Mouse (Mus musculus) thymus, adult 18-20 months (tissue): Measurements from ENCODE around the gene Ccdc63.
A peak's percentile ranks its signal among the peaks of the same experiment; 100 is the strongest.

Experiments used
- DNase-seq, 2 experiments: peaks; one replicate each; pipeline ENCODE4 v3.0.0; 2022; ENCODE audit warnings: mixed read lengths in 2 of 2

Gene Ccdc63

DNA sequence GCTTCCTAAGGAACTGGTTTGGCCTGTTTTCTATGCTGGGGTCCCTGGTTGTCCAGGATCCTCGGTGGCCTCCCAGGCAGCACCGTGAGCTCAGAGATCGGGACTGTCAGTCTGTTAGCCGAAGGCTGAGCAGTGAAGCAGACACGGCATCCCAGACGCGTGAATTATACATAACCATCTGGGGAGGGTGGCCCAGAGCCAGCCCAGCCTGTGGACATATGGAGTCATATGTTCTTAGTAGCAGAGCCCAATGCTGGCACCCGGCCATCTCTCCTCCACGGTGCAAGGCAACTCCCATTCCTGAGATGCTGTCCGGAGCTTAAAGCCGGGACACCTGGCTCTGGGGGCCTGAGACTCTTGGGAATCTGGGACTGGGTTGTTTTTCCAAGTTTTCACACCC, 59.7 kb downstream of the Ccdc63 start:
- no peak for DNase-seq

DNA sequence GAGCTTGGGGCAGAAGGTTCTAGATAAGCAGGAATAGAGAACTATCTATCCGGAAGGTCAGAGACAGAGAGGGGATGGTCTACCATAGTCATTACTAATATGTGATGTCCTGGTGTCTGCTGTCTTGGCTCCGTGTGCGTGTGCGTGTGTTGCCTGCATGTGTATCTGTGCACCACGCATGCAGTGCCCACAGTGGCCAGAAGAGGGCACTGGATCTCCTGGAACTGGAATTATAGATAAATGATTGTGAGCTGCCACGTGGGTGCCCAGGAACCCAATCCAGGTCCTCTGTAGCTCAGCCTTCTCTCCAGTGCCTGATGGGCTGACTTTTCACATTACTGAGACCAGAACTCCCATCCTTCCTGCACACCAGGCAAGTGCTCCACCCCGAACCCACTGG, 60.8 kb downstream of the Ccdc63 start:
- no peak for DNase-seq

DNA sequence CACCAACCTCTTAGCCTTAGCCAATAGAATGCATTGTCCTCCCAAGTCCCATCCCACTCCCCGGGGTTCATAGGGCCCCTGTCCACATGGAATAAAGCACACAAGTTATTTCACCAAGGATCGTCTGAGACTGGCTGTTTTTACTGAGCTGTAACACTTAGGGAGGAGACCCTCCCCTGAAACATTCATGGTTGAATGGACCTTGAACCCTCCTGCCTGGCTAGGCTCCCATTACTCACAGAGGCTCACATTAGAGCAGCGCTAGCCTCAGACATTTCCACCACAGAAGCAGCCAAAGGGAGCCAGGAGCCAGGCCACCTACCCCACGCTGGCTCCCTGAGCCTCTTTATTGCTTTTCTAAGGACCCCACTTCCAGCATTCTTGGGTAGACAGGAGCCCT, 63.4 kb downstream of the Ccdc63 start:
- no peak for DNase-seq

DNA sequence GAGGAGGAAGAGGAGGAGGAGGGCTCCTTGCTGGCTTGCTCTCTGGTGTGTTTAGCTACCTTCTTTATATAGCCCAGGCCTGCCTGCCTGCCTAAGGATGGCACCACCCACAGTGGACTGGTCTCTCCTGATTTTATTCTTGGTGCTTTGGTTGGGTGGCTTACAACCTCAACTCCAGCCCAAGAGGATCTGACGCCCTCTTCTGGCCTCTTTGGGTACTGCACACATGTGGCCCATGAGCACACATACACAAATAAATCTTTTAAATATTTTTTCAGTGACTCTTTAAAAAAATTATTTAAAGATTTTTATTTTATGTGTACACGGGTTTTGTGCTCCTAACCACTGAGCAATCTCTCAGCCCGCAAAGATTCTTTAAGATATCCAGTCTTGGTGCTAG, 64.9 kb downstream of the Ccdc63 start:
- DNase-seq: no peak

DNA sequence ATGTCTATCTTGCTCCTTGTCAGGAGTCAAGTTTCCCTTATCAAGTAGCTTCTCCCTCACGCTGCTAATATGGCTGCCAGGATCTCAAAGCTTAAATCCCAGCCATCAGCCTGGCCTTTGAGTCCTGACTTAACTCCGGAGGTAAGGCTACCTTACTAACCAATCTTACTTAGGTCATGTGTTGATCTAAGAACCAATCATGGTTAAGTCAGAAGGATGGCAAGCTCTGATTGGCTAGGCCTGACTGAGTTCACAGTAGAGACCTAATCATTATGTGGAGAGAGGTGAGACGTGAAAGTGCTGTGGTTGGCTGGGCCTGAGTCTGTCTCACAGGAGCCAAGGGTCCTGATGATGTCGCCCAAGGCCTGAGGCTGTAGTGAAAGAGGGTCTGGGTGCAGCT, 68.6 kb downstream of the Ccdc63 start:
- no peak for DNase-seq

DNA sequence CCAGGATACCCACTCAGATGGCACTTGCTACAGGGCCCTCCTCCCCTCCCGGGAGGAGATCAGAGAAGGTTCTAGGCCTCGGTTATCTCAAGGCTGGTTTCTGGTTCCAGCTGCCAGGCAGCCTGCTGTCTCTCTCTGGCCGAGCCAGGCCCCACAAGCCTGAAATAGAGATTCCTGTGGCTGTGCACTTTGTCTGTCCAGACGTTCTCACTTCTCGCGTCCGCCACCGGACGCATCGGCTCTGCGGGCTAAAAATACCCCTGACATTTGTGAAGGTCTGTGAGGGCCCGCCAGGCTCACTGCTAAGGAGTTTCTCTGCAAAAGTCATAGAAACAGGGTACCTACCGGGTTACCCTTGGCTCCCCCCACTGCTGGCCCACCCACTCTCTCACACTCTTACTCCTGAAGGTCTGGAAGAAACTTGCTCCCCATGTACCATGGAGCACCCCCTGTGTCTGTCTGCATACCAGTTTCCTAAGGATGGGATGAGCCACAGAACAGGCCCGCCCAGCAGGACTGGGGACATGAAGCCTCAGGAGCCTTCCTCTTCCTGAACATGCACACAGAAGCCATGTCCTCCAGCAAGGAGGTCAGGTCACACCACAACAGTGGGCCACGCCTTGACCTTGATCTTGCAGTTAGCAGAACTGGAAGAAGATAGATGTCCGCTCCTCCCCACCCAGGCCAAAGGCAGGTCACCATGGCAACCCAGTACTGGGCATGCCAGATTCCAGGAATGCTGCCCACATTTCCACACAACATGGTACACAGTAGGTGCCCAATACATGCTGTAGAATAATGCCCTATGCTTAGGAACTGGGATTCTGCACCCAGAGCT, 69.4 kb downstream of the Ccdc63 start:
- DNase-seq: no peak

DNA sequence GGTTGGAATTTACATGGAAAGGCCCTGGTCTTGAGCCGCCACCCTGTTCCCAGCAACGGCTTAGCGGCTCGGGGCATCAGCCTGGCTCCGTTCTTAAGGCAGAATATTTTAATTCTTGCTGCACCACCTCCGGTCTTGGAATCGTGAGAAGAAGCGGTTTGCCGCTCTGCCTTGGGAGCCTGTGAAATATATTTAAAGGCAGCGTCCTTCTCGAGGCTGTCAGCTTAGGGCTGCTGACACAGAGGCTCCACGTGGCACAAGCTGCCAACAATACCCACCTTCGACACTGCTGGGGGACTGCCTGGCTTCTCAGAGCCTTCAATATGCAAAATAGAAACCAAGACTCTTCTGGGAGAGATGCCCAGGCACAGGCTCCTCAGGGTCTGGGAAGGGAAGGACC, 72.1 kb downstream of the Ccdc63 start:
- DNase-seq: no peak

DNA sequence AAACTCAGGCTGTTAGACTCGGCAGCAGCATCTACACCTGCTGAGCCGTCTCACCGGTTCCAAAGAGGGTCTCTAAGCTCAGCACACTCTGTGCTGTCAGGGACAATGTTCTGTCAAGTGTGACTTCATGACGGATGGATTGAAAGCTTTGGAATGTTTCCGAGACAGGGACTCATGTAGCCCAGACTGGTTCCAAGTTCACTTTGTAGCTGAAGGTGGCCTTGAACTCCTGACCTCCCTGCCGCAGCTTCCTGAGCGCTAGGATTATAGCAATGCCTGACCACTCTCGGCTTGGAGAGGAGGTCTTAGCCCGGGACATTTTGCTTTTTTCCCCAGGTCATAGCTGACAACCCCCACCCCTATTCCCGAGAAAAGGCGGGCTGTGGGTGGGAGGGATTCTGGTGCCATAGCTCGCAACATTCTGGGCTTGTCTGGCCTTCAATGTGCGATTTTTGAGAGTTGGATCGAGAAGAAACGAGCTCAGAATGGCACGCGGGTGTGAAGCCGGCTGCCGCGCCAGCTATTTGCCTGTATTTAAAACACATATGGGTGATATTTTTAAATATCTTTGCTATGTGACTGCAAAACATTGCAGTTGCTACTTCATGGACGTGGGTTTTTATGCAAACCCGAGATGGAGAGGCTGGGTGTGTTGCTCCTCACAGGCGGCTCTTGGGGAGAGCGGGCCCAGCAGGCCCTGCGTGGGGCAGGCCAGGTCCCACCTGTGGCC, 77.3 kb downstream of the Ccdc63 start:
- no peak for DNase-seq

DNA sequence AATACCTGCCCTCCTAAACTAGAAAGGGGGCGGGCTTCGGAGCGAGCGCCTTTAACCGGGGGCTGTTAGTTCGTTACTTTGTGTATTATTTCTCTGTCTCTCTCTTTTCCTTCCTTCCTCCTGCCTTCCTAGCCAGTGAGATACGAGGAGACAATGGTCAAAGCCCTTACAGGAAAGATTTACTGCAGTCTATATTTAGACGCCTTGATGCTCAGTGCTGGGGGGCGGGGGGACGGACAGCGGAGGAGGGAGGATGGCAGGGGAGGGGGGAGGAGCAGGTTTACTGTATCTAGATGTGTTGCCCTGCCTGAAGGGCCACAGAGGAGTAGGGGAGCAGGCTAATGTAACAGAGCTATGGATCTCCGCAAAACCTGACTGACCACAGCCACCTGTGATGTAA, 78.1 kb downstream of the Ccdc63 start:
- DNase-seq: no peak

DNA sequence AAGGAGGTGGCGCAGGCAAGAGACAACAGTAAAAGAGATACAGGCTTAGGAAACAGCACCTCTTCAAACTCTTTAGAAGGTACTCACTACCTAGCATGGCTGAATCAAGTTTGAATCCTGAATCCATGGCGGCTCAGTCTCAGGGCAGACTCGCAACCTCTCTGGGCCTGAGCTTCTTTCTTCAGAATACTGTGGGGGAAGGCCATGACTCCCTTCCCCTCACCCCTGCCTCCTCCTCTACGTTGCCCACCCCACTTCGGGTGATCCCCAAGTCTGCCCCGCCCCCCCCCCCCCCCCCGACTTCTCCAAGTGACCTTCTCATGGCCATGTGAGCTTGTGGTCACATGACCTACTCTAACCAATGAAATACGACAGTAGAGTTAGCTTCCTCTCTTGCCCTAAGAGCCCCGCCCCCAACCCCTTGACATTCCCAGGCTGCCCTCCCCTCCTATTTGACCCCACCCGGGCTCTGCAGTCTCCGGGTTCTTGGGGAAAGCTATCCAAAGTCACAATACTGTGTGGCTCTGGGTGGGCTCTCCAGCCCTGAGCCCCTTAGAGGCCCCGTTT, 79.8 kb downstream of the Ccdc63 start:
- no peak for DNase-seq

DNA sequence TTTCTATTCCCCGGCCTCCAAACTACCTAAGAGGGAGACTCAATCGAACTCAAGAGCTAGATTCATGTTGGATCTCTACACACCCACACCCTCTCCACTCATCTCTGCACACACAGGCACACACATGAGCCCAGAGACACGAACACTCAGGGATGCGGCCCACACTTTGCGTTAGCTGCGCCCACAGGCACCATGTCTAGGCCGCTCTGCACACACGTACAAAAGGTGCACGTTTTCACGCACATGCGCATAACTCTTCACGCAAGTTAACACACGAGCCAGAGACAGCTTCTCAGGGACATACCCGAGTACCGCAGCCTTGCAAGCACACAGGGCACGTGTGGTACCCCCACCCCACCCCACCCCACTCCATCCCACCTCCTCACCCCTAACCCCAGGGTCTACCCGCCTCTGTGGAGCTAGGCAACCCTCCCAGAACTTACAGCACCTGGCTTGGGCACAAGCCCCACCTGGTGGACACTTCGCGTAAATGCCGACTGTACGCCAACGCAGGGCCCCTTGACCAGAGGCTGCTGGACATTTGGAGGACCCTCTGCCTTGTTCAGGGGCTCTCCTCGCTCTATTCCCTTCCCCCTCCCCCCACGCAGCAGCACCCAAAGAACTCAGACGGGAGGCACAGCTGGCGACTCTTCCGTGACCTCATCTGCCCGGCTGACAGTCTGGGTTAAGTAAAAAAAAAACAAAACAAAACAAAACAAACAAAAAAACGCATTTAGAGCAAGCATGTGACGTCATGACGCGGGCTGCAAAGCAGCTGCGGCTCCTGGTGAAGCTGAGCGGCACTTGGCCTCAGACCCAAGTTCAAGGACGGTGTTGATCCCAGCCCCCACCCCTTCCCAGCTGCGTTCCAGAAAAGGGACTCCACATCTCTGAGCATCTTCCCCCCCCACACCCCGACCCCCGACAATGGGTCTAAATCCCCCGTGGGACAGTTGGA, 81.3 kb downstream of the Ccdc63 start:
- peak in 1 of 2 experiments; percentile 7 for DNase-seq
